Mouse (Mus musculus) c-Kit-negative CD71-positive TER-119-positive erythroid progenitor cells, embryonic 14.5 days (primary cell): ENCODE data around the gene Apbb1ip.

Experiments
- DNase-seq: peaks from one replicate; pipeline ENCODE4 v3.0.0-alpha.2; 2013; ENCODE audit warnings: low read depth, low spot score

Gene Apbb1ip

GRCm38 (mm10) chr2:22773549-22774180 lies at the start of gene Apbb1ip:
Apbb1ip (plus strand) TSS chr2:22774094.
- DNase-seq = no peak

DNA sequence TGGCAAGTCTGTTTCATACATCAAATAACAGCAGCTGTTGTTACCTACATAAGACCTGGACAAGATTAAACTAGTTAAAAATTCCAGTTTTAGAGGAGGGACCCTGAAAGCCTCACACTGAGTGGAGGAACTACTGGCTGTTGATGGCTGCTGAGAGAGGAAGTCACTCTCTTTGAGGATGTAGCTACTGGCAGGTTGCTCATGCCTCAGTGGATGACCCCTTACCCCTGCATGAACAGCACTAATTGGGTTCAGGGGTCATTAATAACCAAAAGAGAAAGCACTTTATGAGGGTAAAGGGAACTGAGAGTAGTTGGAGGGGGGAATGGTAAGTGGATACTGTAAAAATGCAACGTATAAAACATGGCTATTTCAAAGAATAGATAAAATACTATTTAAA lies 46.8 kb upstream of the Apbb1ip start:
- no peak for DNase-seq

DNA sequence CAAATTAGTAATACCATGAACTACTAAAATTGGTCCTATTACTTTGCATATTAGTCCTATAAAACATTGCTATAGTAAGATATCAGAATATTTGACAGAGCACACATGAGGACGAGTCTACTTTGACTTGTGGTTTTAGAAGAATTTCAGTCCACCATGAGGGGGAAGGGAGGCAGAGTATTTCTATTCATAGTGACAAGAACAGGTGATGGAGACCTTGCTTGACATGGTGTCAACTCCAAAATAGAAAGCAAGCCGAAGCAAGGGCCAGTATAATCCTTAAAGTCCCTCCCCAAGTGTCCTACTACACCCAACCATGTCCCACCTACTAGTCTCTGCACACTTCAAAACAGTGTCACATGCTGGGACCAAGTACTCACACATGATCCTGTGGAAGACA lies 37.8 kb upstream of the Apbb1ip start:
- DNase-seq = no peak

- DNase-seq = peak; percentile 30
Measured at GRCm38 (mm10) chr2:22739369-22739768, 34.5 kb upstream of the Apbb1ip start.

GRCm38 (mm10) chr2:22740441-22740840 lies 33.5 kb upstream of the Apbb1ip start:
- no peak for DNase-seq

GRCm38 (mm10) chr2:22741222-22741621 lies 32.7 kb upstream of the Apbb1ip start:
- no peak for DNase-seq

DNA sequence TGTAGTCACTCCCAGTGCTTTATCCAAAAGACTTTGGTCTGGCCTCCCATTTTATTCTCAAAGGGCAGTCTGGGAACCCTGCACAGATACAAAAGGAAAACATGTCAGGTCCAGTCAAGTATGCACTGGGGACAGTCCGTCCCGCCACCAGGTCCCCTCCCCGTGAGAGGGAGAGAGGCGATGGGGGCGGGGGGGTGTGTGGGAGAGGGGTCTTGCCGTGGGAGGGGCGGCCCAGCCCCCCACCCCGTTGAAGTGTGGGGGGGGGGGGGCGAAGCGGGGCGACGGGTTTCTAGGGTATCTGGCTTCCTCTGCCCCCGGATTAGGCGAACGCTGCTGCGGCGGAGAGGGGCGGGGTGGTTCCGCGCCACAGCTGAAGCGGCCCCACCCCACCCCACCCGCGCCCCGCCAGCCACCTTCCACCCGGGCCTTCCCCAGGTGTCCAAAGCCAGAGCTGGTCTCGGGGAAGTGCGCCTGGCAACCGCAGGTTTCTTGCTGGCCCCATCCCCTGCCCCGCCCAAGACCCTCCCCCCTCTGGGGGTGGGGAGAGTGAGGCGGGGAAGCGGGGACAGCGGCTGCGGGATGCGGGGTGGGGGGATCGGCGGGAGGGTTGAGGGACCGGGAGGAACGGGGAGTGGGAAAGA lies 29.7 kb upstream of the Apbb1ip start:
- DNase-seq = no peak

- no peak for DNase-seq
Measured at GRCm38 (mm10) chr2:22744876-22745275, 29.0 kb upstream of the Apbb1ip start.

- DNase-seq = no peak
Measured at GRCm38 (mm10) chr2:22746785-22747184, 27.1 kb upstream of the Apbb1ip start.

GRCm38 (mm10) chr2:22747941-22748340 lies 26.0 kb upstream of the Apbb1ip start:
- no peak for DNase-seq

- no peak for DNase-seq
Measured at GRCm38 (mm10) chr2:22749761-22750160, 24.1 kb upstream of the Apbb1ip start.

DNA sequence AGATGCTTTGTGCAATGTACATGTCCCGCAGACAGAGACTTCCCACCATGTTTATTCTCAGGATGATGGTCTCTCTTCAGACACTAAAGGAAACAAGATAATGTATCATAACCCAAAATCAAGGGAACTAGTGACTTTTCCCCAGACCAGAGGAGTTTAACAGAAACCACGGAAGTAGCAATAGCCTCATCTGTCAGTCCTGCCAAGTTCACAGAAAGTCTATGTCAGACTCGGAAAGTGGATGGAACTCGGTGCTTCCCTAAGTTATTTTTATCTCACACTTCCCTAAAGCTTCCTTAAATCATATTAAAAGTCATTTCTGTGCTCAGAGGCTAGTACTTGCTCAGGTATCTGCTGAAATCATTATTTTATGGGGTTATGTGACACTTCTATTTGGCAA lies 21.4 kb upstream of the Apbb1ip start:
- no peak for DNase-seq

DNA sequence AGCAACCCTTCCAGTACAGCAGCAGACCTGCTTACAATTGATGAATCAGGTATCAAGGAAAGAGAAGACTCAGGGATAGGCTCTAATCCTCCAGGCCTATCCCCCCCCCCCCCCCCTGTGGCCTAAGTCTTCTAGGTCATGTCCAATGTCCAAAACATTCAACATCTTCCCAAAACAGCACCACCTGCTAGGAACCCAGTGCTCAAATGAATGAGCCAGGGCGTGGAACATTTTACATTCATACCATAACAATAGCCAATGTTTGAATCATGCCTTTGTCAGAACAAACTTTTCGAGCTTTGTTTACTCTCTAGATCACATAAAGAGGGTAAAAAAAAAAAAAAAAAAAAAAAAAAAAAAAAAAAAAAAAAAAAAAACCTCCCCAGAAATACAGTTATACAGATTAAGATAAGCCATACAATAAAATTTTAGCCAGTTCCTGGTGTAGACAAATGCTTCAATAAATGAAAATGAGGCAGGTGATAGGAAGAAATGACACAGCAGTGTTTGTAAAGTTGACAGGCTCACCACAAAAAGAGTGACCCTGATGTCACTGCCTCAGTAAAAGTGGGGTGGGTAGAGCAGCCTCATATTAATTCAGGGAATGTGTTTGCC lies 20.3 kb upstream of the Apbb1ip start:
- no peak for DNase-seq

DNA sequence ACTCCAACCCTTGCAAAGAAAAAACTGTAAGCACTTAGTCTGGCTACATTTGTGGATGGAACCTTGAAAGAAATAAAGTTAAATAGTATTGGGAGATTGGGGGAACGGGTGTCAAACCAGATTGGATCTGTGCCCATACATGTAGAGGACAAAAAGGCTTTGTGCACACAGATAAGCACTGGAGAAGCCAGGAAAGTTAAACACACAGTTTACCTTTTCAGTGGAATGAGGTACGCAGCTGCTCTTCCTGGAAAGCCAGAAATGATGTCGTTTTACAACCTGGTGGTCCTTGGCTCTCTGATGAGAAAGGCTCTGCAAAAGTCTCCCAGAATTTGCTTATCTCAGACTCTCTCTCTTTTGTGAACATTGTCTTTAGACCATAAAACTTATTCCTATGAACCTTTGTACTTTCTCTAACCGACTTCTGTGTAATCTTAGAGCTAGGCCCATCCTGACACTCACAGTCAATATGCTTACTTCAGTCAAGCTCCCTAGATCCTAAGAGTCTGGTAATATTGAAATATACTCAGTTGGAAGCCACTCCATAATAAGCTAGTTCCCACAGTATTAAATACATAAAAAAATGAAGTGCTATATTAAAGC lies 19.6 kb upstream of the Apbb1ip start:
- no peak for DNase-seq

GRCm38 (mm10) chr2:22755561-22755960 lies 18.3 kb upstream of the Apbb1ip start:
- no peak for DNase-seq

DNA sequence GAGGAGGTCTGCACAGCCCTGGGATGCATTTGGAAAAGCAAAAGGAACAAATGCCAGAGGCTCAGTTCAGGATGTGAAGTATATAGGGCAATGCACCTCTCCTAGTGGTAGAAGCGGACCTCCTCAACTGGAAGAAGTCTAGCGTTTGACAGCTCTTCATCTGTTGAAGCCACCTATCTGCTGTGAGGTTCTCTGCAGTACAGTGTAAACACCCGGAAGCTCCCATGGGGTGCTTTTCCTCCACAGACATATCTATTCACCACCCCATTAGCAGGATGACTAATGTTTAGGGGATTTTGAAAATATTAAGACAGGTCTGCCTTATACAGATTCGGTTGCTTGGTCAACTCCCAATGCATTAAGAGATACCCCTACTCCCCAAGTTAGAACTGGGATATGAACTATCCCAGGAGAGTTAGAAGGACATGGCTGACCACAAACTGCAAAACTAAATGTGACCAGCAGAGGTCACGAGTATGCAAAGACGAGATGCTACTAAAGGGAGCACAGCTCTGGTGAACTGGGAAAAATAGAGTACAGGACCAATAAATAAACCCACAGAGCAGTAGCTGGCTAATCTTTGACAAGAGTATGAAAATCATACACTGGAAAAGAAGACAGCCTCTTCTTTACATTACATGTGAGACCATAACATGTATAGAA lies 15.5 kb upstream of the Apbb1ip start:
- DNase-seq = no peak

DNA sequence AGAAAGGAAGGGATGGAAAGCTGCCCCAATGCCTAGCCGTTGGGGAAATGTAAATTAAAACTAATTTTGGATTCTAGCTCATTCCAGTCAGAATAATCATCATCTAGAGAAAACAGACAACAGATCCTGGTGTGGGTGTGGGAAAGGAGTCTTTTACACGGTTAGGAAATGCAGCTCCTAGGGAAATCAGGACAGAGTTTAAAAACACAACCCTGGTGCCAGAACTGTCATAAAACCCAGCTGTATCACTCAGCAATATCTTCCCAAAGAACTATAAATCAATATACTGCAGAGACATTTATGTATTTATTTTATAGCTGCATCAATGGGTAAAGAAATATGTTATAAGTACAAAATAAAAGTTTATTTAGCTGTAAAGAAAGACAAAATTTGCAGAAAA lies 13.4 kb upstream of the Apbb1ip start:
- DNase-seq = no peak

GRCm38 (mm10) chr2:22761103-22761521 lies 12.8 kb upstream of the Apbb1ip start:
- no peak for DNase-seq

DNA sequence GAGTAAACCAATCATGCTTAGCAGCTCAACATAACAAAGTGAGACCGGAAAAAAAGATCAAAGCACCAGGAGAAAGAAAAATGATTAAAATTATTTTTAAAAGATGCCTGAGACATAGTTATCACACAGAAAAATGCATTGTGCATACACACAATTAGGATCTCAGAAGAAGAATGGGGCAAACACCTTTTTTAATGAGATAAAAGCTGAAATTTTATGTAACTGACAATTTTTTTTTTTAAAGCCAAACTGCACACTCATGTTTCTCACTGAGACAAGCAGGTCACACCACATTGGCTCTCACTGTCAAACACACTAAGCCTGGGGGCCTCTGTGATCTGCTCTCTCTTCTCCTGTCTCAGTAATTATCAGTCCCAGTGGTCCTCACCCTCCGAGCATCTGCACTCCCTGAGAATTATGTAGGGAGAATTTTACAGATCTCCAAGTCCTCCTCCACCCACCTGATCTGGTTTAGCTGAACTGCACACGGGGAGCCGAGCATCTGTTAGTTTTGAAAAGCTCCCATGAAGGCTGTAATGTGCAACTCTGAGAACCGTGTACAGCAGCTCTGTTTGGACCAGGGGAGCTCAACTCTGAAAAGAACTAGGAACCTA lies 9.0 kb upstream of the Apbb1ip start:
- no peak for DNase-seq

DNA sequence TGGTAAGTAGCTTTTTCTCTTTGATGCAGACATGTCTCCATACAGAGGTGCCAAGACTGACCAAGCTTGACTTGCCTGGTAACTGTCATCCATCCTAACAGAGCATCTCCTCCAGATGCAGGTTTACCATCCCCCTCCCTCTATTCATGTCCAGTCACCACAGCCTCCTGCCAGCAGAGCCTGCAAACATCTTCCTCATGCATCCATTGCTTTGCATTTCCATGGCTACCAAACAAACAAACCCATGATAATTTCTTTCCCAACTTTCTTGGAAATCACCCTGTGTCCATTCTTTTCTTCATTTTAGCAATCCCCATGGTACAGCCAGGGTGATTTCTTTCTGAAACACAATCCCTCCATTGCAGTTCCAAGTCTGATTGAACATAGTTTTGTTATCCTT lies 2.6 kb upstream of the Apbb1ip start:
- DNase-seq = no peak

GRCm38 (mm10) chr2:22774181-22774751 lies 372 bp downstream of the Apbb1ip start:
- DNase-seq = no peak
